Mouse (Mus musculus) stomach, postnatal 0 days (tissue): ENCODE measurements at regions not wholly inside any gene's neighbourhood (a gene's known extent, or its start where the extent isn't known, plus 50 kb on each side); places are given as distances from the start of the nearest gene placed in this dataset.

ENCODE experiments used
- CTCF ChIP-seq: IDR thresholded peaks from 2 replicates; pipeline ENCODE4 v1.5.1; 2016; ENCODE audit warnings: antibody characterized with exemption, low read depth, mild to moderate bottlenecking, moderate library complexity
- EP300 ChIP-seq: optimal IDR thresholded peaks from 2 replicates; pipeline ENCODE3; 2016; ENCODE audit warnings: antibody characterized with exemption

GRCm38 (mm10) chr15:6129697-6130096 is 169.9 kb upstream of the Dab2 start:
- no peak for TF ChIP-seq CTCF
- no peak for TF ChIP-seq EP300
